Mouse (Mus musculus): ENCODE results near the gene Xpnpep3.
A peak's percentile ranks its signal among the peaks of the same experiment; 100 is the strongest.

Gene Xpnpep3

GRCm38 (mm10) chr15:81399638-81400315, at the start of gene Xpnpep3, which contains the start of gene St13:
TSS of gene Xpnpep3 (plus strand) at chr15:81400138.
TSS of gene St13 (minus strand) at chr15:81400077.
- DNase-seq = peak; percentile 99

- no peak for DNase-seq
Measured at GRCm38 (mm10) chr15:81350401-81350800, 49.5 kb upstream of the Xpnpep3 start.

GRCm38 (mm10) chr15:81352638-81353037, 47.3 kb upstream of the Xpnpep3 start:
- peak in 1 of 2 experiments; percentile 9 for DNase-seq

GRCm38 (mm10) chr15:81355146-81355761, 44.7 kb upstream of the Xpnpep3 start:
- DNase-seq = peak; percentile 72 to 77

- no peak for DNase-seq
Measured at GRCm38 (mm10) chr15:81356946-81357345, 43.0 kb upstream of the Xpnpep3 start.

GRCm38 (mm10) chr15:81358943-81359342, 41.0 kb upstream of the Xpnpep3 start:
- DNase-seq = no peak

GRCm38 (mm10) chr15:81359421-81359820, 40.5 kb upstream of the Xpnpep3 start:
- DNase-seq = no peak

- DNase-seq = peak; percentile 94 to 95
Measured at GRCm38 (mm10) chr15:81360345-81361021, 39.5 kb upstream of the Xpnpep3 start, which contains the start of gene Slc25a17. TSS of gene Slc25a17 (minus strand) at chr15:81360812.

- DNase-seq = no peak
Measured at GRCm38 (mm10) chr15:81361022-81361404, 38.9 kb upstream of the Xpnpep3 start.

GRCm38 (mm10) chr15:81361417-81362015, 38.4 kb upstream of the Xpnpep3 start:
- no peak for DNase-seq

GRCm38 (mm10) chr15:81362501-81362900, 37.4 kb upstream of the Xpnpep3 start:
- DNase-seq = no peak

GRCm38 (mm10) chr15:81364271-81364670, 35.7 kb upstream of the Xpnpep3 start:
- DNase-seq = no peak

- no peak for DNase-seq
Measured at GRCm38 (mm10) chr15:81365246-81365645, 34.7 kb upstream of the Xpnpep3 start.

GRCm38 (mm10) chr15:81366241-81366640, 33.7 kb upstream of the Xpnpep3 start:
- no peak for DNase-seq

- DNase-seq = no peak
Measured at GRCm38 (mm10) chr15:81368601-81369000, 31.3 kb upstream of the Xpnpep3 start.

- no peak for DNase-seq
Measured at GRCm38 (mm10) chr15:81370356-81370755, 29.6 kb upstream of the Xpnpep3 start.

GRCm38 (mm10) chr15:81374621-81375020, 25.3 kb upstream of the Xpnpep3 start:
- no peak for DNase-seq

- DNase-seq = no peak
Measured at GRCm38 (mm10) chr15:81378845-81379244, 21.1 kb upstream of the Xpnpep3 start.

- DNase-seq = no peak
Measured at GRCm38 (mm10) chr15:81386327-81386726, 13.6 kb upstream of the Xpnpep3 start.

- DNase-seq = peak; percentile 57 to 62
Measured at GRCm38 (mm10) chr15:81392997-81393396, 6.9 kb upstream of the Xpnpep3 start.

GRCm38 (mm10) chr15:81394211-81394915, 5.6 kb upstream of the Xpnpep3 start:
- DNase-seq = no peak

GRCm38 (mm10) chr15:81398189-81398588, 1.7 kb upstream of the Xpnpep3 start:
- no peak for DNase-seq

- no peak for DNase-seq
Measured at GRCm38 (mm10) chr15:81399297-81399637, 671 bp upstream of the Xpnpep3 start.
